Mouse (Mus musculus) adrenal gland, postnatal 0 days (tissue): ENCODE measurements around the gene Scamp2. TPM values are rescaled to one million over a fixed set of nuclear protein-coding genes. Genes with fewer than 3 reads are reported as not detected.

Experiments
- polyA plus RNA-seq: library from polyadenylated mRNA; unstranded; fragments of >200 nt; fragmentation: Nextera tagmentation; extraction: Ambion mirVana; gene quantifications from 2 replicates; pipeline ENCODE4 v1.2.1, GENCODE M21; 2015

Gene Scamp2
- polyA plus RNA-seq: 50.5 and 72.3 TPM in 2 replicates

DNA sequence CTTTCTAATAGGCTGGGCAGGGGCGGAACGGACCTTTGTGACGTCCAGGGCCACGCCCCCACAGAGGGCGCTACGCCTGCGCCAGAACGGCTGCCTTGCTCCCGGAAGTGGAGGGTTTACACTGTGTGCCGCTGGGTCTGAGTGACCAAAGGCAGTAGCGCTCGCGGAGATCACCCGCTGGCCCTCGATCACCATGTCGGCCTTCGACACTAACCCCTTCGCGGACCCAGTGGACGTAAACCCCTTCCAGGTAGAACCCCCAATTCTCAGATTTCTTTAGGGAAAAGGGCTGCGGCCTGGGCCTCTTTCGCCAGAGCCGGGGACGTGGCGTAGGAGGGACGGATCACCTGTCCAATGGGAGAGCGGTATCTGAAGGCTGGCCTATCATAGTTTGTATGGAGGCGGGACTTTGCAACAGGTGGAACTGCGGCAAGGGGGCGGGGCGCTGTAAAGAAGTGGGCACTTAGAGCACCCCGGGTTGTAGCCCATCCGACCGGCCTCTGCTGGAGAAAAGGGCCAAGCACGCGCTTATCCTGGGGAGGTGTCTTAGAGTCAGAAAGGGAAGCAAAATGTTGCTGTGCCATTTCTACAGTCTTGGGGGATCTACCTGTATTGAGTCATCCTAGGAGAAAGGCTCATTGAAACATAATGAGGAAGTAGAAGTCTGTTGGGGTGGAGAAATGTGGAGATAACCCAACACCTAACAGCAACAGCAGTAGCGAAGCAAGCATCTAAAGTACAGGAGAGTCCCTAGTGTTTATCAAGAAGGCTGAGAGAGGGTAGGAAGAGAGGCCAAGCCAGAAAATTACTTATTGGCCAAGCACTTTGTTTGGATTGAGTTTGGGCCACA is at the start of gene Scamp2:
Gene Scamp2 (plus strand): TSS at position 83 of the 850 bp plus-strand sequence.

GRCm38 (mm10) chr9:57521056-57521911 is 39.5 kb upstream of the Scamp2 start, which contains the start of gene Cox5a:
Gene Cox5a (plus strand): TSS chr9:57521274.

GRCm38 (mm10) chr9:57537044-57537727 is 23.6 kb upstream of the Scamp2 start, which contains the start of gene Fam219b:
Gene Fam219b (plus strand): TSS chr9:57537528.

DNA sequence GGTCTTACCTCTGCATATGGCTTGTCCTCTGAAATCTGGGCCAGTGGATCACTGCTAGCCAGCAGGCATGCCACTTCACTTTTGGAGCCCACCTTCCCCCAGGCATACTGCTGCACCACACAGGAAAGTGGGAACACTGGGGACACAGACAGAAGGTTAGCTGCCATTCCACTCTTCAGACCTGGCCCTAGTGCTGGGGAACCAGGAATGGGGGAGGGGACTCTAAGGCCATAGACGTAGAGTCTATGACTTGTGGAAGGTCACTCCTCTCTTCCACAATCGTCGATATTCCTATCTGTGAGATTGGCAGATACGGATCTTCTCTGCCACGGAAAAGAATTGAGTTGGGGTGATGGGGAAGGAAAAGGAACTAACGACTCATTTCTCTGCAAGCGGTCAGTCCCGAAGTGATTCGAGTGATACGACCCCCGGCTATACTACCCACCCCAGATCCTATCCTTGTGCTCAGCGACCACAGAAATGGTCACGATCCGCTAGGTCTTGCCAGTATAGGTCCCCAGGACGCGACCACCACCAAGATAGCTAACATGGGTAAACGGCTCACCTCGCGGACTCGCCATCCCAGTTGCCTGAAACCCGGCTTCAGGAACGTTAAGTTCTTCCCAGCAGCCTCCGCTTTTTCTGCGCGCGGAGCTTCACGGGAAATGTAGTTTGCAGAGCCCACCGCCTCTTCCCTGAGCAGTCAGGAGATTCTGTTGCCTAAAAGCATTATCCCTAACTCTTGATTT is 8.4 kb upstream of the Scamp2 start, which contains the start of gene Mpi:
Gene Mpi (minus strand): TSS at position 625 of the 749 bp plus-strand sequence.

DNA sequence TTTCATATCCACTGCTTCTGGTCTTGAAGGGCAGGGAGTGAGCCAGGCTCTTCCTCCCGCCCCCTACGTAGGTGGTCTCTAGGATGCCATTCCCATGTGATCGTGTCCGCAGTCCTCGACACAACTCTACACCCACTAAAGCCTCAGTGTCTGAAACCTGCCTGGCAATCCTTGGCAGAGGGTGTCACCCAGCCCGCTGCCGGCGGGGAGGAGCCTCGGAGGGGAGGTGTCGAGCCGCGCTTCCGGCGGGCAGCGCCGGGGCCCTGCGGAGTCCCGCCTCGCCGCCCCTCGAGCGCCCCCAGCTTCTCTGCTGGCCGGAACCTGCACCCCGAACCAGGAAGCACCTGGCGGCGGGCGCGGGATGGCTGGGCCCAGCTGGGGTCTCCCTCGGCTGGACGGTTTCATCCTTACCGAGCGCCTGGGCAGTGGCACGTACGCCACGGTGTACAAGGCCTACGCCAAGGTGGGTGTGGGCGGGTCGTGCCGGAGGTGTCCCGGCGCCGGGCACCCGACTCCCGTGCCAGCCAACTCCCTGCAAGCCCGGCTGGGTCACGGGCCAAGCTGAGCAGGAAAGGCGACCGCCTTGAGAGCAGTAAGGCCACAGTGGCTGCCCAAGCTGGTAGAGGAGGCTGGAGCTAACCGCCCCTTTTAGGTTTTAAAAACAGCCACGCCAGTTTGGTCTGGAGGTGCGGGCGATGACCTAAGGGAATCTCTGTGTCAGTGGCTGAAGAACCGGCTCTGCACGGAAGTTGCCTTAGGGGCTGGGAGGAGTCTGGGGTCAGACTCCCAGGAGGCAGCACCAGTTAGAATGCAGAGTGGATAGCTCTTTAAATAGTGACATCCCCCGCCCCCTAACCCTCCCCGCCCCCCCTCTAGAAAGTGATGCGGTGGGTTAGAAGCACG is 28.7 kb downstream of the Scamp2 start, which contains the start of gene Ulk3:
Gene Ulk3 (plus strand): TSS at position 229 of the 903 bp plus-strand sequence.

GRCm38 (mm10) chr9:57606139-57606851 is 45.6 kb downstream of the Scamp2 start, which contains the start of gene Cplx3:
Gene Cplx3 (minus strand): TSS chr9:57606281.

DNA sequence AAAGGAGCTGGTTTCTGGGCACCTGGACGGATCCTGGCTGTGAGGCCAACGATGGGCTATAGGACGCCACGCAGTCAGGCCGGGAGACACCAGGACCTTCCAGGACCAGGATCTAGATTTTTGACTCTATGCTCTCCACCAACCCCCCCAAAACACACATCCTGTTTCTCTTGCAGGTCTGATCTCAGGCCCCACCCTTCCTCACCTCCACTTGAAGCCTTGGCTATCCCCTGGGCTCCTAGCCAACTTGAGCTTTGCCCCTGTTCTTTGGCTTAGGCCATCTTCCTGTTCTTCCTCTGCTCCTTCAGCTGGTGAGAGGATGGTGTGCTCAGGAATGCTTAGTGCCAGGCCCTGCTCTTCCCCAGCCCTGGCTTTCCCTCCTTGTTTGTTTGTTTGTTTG is 59.9 kb downstream of the Scamp2 start, which contains the start of gene Lman1l:
Gene Lman1l (minus strand): TSS at position 101 of the 400 bp plus-strand sequence.

Other genes starting within 250 kb of the Scamp2 start
- gene Ppcdc, start 120.8 kb upstream of the Scamp2 start, polyA plus RNA-seq: 17.2 and 29.7 TPM in 2 replicates
- 14.9 and 18.4 TPM in 2 replicates for gene Scamp5, start 92.9 kb upstream of the Scamp2 start, polyA plus RNA-seq
- gene Rpp25, start 56.9 kb upstream of the Scamp2 start, polyA plus RNA-seq: 6.5 and 11.3 TPM in 2 replicates
- 414 and 515 TPM in 2 replicates for gene Cox5a, start 39.7 kb upstream of the Scamp2 start, polyA plus RNA-seq
- gene Fam219b, start 23.4 kb upstream of the Scamp2 start, polyA plus RNA-seq: 12.6 and 16.0 TPM in 2 replicates
- 22.8 and 35.4 TPM in 2 replicates for gene Mpi, start 8.2 kb upstream of the Scamp2 start, polyA plus RNA-seq
- gene Ulk3, start 28.5 kb downstream of the Scamp2 start, polyA plus RNA-seq: 8.6 and 11.9 TPM in 2 replicates
- gene Cplx3, start 45.3 kb downstream of the Scamp2 start, polyA plus RNA-seq: 0.07 TPM in 1 of 2 replicates, not detected in the other
- gene Lman1l, start 59.8 kb downstream of the Scamp2 start, polyA plus RNA-seq: 0.08 TPM in 1 of 2 replicates, not detected in the other
- gene Csk, start 92.7 kb downstream of the Scamp2 start, polyA plus RNA-seq: 18.7 and 22.1 TPM in 2 replicates
- gene Cyp1a2, start 122.8 kb downstream of the Scamp2 start, polyA plus RNA-seq: 0.19 and 0.49 TPM in 2 replicates
- gene Cyp1a1, start 127.0 kb downstream of the Scamp2 start, polyA plus RNA-seq: 0.06 TPM in 1 of 2 replicates, not detected in the other
- 14.6 and 18.0 TPM in 2 replicates for gene Edc3, start 147.6 kb downstream of the Scamp2 start, polyA plus RNA-seq
- gene Clk3, start 204.9 kb downstream of the Scamp2 start, polyA plus RNA-seq: 35.8 and 51.4 TPM in 2 replicates